Mouse (Mus musculus) lung, postnatal 4 days (tissue): ENCODE measurements at regions not wholly inside any gene's neighbourhood (a gene's known extent, or its start where the extent isn't known, plus 50 kb on each side); places are given as distances from the start of the nearest gene placed in this dataset.

Experiments used
- DNase-seq, 2 experiments: peaks; one replicate each; pipeline ENCODE4 v3.0.0; 2021

DNA sequence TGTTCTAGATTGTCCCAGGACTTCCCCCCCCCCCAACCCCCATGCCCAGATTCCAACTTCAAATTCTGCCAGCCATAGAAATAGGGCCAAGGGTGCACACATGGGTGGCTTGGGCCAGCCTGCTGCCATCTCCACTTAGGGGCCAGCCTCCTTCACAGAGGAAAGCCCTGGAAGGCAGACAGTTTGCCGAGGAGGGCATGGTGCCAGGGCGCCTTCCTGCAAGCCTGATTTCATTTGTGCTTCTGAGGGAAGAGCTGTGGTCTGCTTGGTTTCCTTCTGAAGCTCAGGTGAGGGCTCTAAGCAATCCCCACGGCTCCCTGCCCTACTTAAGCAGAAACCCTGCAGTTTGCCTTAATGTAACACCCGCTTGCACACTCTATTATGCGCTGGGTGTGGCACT lies 52.3 kb upstream of the Tcl1 start:
- DNase-seq = peak in 1 of 2 experiments; percentile 24

DNA sequence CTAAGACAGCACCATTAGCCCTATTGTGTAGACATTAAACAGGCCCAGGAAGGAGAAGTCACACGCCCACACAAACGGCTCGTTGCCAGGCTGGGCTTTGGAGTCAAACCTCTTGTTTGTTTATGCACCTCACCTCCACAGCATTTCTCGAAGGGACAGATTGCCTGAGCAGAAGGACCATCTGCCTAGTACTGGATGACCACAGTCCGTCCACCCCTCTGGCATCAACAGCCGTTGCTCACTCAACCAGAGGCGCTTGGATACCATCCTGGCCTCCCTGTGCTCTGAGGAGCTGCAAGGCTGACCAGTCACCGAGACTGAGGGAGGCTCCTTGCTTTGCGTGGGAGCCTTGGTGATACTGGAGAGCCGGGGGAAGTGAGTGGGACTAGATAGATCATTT lies 53.6 kb upstream of the Tunar start:
- no peak for DNase-seq

DNA sequence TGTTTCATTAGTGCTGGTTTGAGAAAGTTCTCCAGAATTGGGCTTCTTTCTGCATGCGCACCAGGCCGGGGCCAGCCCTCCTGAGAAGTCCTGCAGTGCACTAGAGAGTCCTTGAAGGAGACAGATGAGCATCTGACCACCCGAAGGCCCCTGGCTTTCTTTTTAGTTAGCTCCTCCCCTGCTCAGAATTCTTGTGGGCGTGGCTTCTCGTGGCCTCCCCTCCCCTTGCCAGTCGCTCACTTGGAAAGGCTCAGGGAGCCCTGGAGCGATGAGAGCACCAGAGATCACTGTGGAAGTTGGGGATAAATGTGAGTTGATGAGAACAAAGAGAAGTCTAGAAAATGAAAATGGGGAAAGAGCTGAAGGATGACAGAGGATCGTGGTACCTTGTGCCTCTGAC lies 52.6 kb upstream of the Tunar start:
- no peak for DNase-seq

DNA sequence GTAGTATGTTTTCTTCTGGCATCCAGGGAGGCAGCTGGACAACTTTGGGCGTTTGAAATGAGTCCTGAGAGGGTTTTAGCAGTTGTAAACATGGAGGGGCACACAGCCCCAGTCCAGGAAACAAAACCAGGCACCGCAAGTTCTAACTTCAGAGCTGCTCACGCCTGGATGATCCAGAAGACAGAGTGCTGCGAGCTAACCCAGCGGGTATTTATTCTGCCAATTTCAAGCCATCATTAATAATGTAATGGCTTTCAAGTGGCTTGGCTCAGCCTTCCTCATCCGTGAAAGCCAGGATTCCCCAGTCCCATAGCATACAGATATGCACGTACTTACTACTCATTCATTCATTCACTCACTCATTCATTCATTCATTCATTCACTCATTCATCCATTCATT lies 51.6 kb upstream of the Tunar start:
- no peak for DNase-seq
